Mouse (Mus musculus) bone marrow macrophage, adult 2 months (primary cell): Measurements from ENCODE around the gene Crhr2. TPM values are rescaled to one million over a fixed set of nuclear protein-coding genes. Genes with fewer than 3 reads are reported as not detected.

ENCODE experiments used
- H3K27ac ChIP-seq: 2 replicates; pipeline ENCODE4 v1.5.1; 2012; ENCODE audit warnings: low read depth, low read length; ENCODE audit not compliant: insufficient read depth
- H3K4me1 ChIP-seq: 2 replicates; pipeline ENCODE4 v1.6.1; 2012; ENCODE audit warnings: low read length; ENCODE audit not compliant: control insufficient read depth, insufficient read depth
- H3K4me3 ChIP-seq: 2 replicates; pipeline ENCODE4 v1.5.1; 2012; ENCODE audit warnings: mild to moderate bottlenecking, low read length, moderate library complexity; ENCODE audit not compliant: insufficient read depth
- CTCF ChIP-seq: IDR thresholded peaks from 2 replicates; pipeline ENCODE4 v1.5.1; 2012; ENCODE audit warnings: low read depth, mild to moderate bottlenecking, low read length, moderate library complexity
- POLR2A ChIP-seq: IDR thresholded peaks from 2 replicates; pipeline ENCODE4 v1.6.1; 2012; ENCODE audit warnings: mild to moderate bottlenecking, low read depth, low read length, borderline replicate concordance
- polyA plus RNA-seq: library from polyadenylated mRNA; stranded (reverse); fragments of >200 nt; gene quantifications from 2 replicates; pipeline ENCODE4 v1.2.4, GENCODE M21; 2012; ENCODE audit not compliant: missing spikeins, insufficient read depth, insufficient read length

Crhr2 gene
- polyA plus RNA-seq: not detected in 2 replicates

DNA sequence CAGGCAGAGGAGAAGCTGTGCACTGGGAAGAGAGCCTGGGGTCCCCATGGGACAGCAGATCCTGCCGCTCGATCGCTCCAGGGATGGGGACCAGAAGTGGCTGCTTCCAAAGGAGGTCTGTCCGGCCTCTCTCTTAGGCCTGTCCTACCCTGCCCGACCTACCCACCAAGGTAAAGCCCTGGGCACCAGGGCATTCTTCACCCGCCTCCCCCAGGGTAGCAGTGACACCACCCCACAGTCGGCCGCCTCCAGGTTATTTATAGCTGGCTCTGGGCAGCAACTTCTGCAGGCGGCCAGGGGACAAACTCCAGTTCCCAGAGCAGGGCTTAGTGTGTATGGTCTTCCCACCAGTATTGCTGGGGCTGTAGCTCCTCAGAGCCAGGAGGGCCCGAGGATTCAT, at the start of gene Crhr2:
Crhr2 (minus strand) TSS at position 223 of the 400 bp plus-strand sequence.
- Histone ChIP-seq H3K4me1 (no peaks in the 10 kb centered on the region), H3K4me3 (no peak within 1 kb of the TSS), H3K27ac (no peak within 1 kb of the TSS)
- no peak for TF ChIP-seq POLR2A
- TF ChIP-seq CTCF: no peak

- Histone ChIP-seq H3K4me3 (no peak overlapping the region), H3K4me1 (peaks cover 6% of the 10 kb centered on the region), H3K27ac (no peak overlapping the region)
- no peak for TF ChIP-seq CTCF
These were observed 46.7 kb upstream of the Crhr2 start for GRCm38 (mm10) chr6:55179560-55179959.

- H3K27ac ChIP-seq: no peak overlapping the region
- no peak overlapping the region for H3K4me3 ChIP-seq
- TF ChIP-seq CTCF (no peak), POLR2A (no peak)
- peaks cover 2% of the 10 kb centered on the region for H3K4me1 ChIP-seq
These were observed 44.4 kb upstream of the Crhr2 start for GRCm38 (mm10) chr6:55177060-55177732.

DNA sequence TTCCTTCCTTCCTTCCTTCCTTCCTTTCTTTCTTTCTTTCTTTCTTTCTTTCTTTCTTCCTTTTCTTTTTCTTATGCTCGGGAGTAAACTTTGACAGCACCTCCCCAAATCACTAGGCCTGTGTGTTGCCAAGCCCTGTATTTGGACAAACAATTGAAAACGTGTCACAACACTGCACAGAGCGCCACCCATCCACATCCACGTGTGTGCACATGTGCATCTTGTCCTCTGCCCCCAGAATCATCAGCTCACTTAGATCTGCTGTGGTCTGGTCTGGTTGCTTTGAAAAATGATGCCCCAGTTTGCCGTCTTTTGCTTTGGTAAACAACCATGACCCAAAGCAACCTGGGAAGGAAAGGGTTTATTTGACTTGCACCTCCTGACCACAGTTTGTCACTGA, 43.1 kb upstream of the Crhr2 start:
- no peak for TF ChIP-seq CTCF
- TF ChIP-seq POLR2A: no peak
- no peak overlapping the region for H3K27ac ChIP-seq
- H3K4me3 ChIP-seq: no peak overlapping the region
- no peaks in the 10 kb centered on the region for H3K4me1 ChIP-seq

DNA sequence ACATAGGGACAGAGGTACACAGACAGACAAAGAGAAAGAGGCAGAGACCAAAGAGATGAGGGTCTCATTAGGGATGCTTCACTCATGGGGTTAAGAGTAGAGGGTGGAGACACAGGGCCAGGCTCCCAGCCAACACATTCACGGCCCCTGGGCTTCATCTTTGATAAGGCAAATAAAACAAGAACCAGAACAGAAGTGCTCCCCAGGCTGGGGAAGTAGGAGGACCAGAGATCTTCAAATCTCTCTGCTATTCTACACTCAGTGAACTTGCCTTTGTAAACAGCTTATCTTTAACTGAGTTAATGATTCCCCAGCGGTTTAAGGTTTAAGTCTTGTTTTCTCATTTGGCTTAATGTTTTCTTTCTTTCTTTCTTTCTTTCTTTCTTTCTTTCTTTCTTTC, 42.6 kb upstream of the Crhr2 start:
- no peak for TF ChIP-seq POLR2A
- no peak for TF ChIP-seq CTCF
- Histone ChIP-seq H3K4me3 (no peak overlapping the region), H3K27ac (no peak overlapping the region), H3K4me1 (no peaks in the 10 kb centered on the region)

- no peak for TF ChIP-seq CTCF
- TF ChIP-seq POLR2A: no peak
- no peak within 1 kb of the TSS for H3K4me3 ChIP-seq
- H3K4me1 ChIP-seq: no peaks in the 10 kb centered on the region
- no peak within 1 kb of the TSS for H3K27ac ChIP-seq
These were observed 41.9 kb upstream of the Crhr2 start, which contains the start of gene Inmt for GRCm38 (mm10) chr6:55174741-55175181. Gene Inmt (minus strand): TSS chr6:55175043.

DNA sequence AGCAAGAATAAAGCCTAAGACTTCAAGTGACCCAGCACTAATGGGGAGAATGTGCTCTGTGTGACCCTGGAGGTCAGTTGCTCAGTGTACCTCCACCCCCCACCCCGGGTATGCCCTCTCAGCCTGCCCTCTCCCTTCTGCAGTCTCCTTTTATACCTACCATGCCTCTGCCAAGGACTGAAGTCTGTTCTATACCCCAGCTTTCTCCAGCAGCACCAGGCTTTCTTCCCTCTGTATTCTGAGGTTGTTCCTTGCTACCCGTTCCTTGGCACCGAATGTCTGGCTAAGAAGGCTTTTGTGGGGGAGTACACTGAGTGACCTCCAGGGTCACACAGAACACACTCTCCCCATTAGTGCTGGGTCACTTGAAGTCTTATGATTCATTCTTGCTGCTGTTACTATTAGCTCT, 41.1 kb upstream of the Crhr2 start:
- H3K27ac ChIP-seq: no peak overlapping the region
- H3K4me3 ChIP-seq: no peak overlapping the region
- H3K4me1 ChIP-seq: no peaks in the 10 kb centered on the region
- no peak for TF ChIP-seq CTCF
- no peak for TF ChIP-seq POLR2A

GRCm38 (mm10) chr6:55173171-55173570, 40.4 kb upstream of the Crhr2 start:
- no peak for TF ChIP-seq POLR2A
- TF ChIP-seq CTCF: no peak
- Histone ChIP-seq H3K4me3 (no peak overlapping the region), H3K27ac (no peak overlapping the region), H3K4me1 (no peaks in the 10 kb centered on the region)

- TF ChIP-seq POLR2A (no peak), CTCF (no peak)
- Histone ChIP-seq H3K4me3 (no peak overlapping the region), H3K4me1 (peaks cover 3% of the 10 kb centered on the region; the same call in 1 of the 2 replicates), H3K27ac (no peak overlapping the region)
These were observed 38.8 kb upstream of the Crhr2 start for GRCm38 (mm10) chr6:55171638-55172037.

GRCm38 (mm10) chr6:55169818-55170217, 37.0 kb upstream of the Crhr2 start:
- Histone ChIP-seq H3K4me1 (peaks cover 4% of the 10 kb centered on the region; the same call in 1 of the 2 replicates), H3K27ac (no peak overlapping the region), H3K4me3 (no peak overlapping the region)
- TF ChIP-seq POLR2A (no peak), CTCF (no peak)
